Mouse (Mus musculus): ENCODE data around the gene Mettl26.
A peak's percentile ranks its signal among the peaks of the same experiment; 100 is the strongest.

Gene Mettl26

GRCm38 (mm10) chr17:25837076-25837410 is 37.8 kb upstream of the Mettl26 start, which contains the start of gene Rhbdl1:
TSS of gene Rhbdl1 (minus strand) at chr17:25837295.
- peak in 1 of 2 experiments; percentile 51 for DNase-seq (ENCODE audit: low spot score in 2 of 2)

GRCm38 (mm10) chr17:25837533-25837932 is 37.3 kb upstream of the Mettl26 start:
- DNase-seq (ENCODE audit: low spot score in 2 of 2), result no peak

- DNase-seq (ENCODE audit: low spot score in 2 of 2), result no peak
Measured at GRCm38 (mm10) chr17:25838904-25839303, 36.0 kb upstream of the Mettl26 start.

- no peak for DNase-seq (ENCODE audit: low spot score in 2 of 2)
Measured at GRCm38 (mm10) chr17:25839455-25840235, 35.2 kb upstream of the Mettl26 start.

- no peak for DNase-seq (ENCODE audit: low spot score in 2 of 2)
Measured at GRCm38 (mm10) chr17:25840519-25840918, 34.4 kb upstream of the Mettl26 start.

GRCm38 (mm10) chr17:25841117-25841880 is 33.6 kb upstream of the Mettl26 start, which contains the start of gene Gm20683:
TSS of gene Gm20683 (minus strand) at chr17:25841763.
- DNase-seq (ENCODE audit: low spot score in 2 of 2), result no peak

- DNase-seq (ENCODE audit: low spot score in 2 of 2), result no peak
Measured at GRCm38 (mm10) chr17:25842509-25842908, 32.4 kb upstream of the Mettl26 start.

- DNase-seq (ENCODE audit: low spot score in 2 of 2), result no peak
Measured at GRCm38 (mm10) chr17:25843122-25843521, 31.8 kb upstream of the Mettl26 start.

GRCm38 (mm10) chr17:25843636-25844395 is 31.1 kb upstream of the Mettl26 start:
- DNase-seq (ENCODE audit: low spot score in 2 of 2), result no peak

- peak; percentile 96 for DNase-seq (ENCODE audit: low spot score in 2 of 2)
Measured at GRCm38 (mm10) chr17:25844396-25844901, 30.4 kb upstream of the Mettl26 start, which contains the start of gene Rhot2. TSS of gene Rhot2 (minus strand) at chr17:25844851.

- DNase-seq (ENCODE audit: low spot score in 2 of 2), result no peak
Measured at GRCm38 (mm10) chr17:25860229-25860628, 14.6 kb upstream of the Mettl26 start.

GRCm38 (mm10) chr17:25860832-25861703 is 13.8 kb upstream of the Mettl26 start, which contains the start of gene Wdr90:
TSS of gene Wdr90 (minus strand) at chr17:25861501.
- peak; percentile 81 for DNase-seq (ENCODE audit: low spot score in 2 of 2)

GRCm38 (mm10) chr17:25861704-25862612 is 12.9 kb upstream of the Mettl26 start:
- DNase-seq (ENCODE audit: low spot score in 2 of 2), result no peak

GRCm38 (mm10) chr17:25863681-25864080 is 11.2 kb upstream of the Mettl26 start:
- DNase-seq (ENCODE audit: low spot score in 2 of 2), result no peak

- DNase-seq (ENCODE audit: low spot score in 2 of 2), result no peak
Measured at GRCm38 (mm10) chr17:25864311-25864710, 10.6 kb upstream of the Mettl26 start.

- DNase-seq (ENCODE audit: low spot score in 2 of 2), result no peak
Measured at GRCm38 (mm10) chr17:25865288-25865687, 9.6 kb upstream of the Mettl26 start.

- no peak for DNase-seq (ENCODE audit: low spot score in 2 of 2)
Measured at GRCm38 (mm10) chr17:25866172-25866571, 8.7 kb upstream of the Mettl26 start.

- peak in 1 of 2 experiments; percentile 33 for DNase-seq (ENCODE audit: low spot score in 2 of 2)
Measured at GRCm38 (mm10) chr17:25867509-25867835, 7.4 kb upstream of the Mettl26 start.

GRCm38 (mm10) chr17:25867836-25868600 is 6.9 kb upstream of the Mettl26 start:
- DNase-seq (ENCODE audit: low spot score in 2 of 2), result peak in 1 of 2 experiments; percentile 34
